Mouse (Mus musculus) heart, postnatal 14 days (tissue): ENCODE results near the gene Upk2. TPM values are rescaled to one million over a fixed set of nuclear protein-coding genes. Genes with fewer than 3 reads are reported as not detected.
"Not testable (repeated sequence)": the region's sequence is repeated elsewhere in the genome, so short reads cannot be mapped to it uniquely, and the experiment has no call there.

Source experiments
- DNase-seq, 2 experiments: peaks; one replicate each; pipeline ENCODE4 v3.0.0; 2021 to 2022
- intact Hi-C: fragments of 180-260 bp; cut with DNase I; formaldehyde crosslinking; loops from one replicate; pipeline ENCODE4 v1.15.1; 2025
- total RNA-seq, 2 experiments: library from RNA; stranded (reverse); gene quantifications; 2 replicates each; pipeline ENCODE4 v1.2.3; 2021

The Upk2 gene
- total RNA-seq, 2 experiments from 2014 or later: not detected

GRCm38 (mm10) chr9:44475936-44476335, 21.2 kb upstream of the Upk2 start:
- peak in 1 of 2 experiments; percentile 20 for DNase-seq
- intact Hi-C loops: loop anchor here (2.0 to 5.0 kb wide), 2 partner anchors 21 to 36 kb away; partner anchors contain the start of gene Upk2

DNA sequence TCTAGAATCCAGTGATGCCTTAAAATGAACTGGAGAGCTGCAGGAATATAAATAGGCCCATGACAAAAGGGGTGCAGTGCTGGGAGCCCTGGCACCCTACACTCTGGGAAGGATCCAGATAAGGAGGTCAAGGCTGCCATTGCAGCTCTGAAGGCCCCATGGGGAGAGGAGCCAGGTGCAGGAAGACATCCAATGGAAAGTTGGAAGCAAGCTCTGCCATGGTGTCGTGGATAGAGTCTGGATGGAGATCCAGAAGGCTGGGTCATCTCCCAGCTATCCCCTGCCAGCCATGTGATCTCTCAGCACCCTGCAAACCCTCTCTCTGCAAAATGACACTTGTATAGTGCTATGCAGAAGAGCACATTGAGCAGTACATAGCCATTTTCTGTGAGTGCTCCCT, 19.6 kb upstream of the Upk2 start:
- intact Hi-C loops: loop anchor here (5.0 kb wide), 1 partner anchor 178 kb away; no protein-coding TSS in a partner anchor
- peak; percentile 14 to 50 for DNase-seq

- no peak for DNase-seq
- intact Hi-C loops: loop anchor here (5.0 kb wide), 1 partner anchor 179 kb away; no protein-coding TSS in a partner anchor
Measured at GRCm38 (mm10) chr9:44473184-44473583, 18.4 kb upstream of the Upk2 start.

GRCm38 (mm10) chr9:44468800-44469199, 14.0 kb upstream of the Upk2 start:
- intact Hi-C loops: no loop called here
- DNase-seq: no peak

- intact Hi-C loops: no loop called here
- DNase-seq: no peak
Measured at GRCm38 (mm10) chr9:44468224-44468623, 13.4 kb upstream of the Upk2 start.

DNA sequence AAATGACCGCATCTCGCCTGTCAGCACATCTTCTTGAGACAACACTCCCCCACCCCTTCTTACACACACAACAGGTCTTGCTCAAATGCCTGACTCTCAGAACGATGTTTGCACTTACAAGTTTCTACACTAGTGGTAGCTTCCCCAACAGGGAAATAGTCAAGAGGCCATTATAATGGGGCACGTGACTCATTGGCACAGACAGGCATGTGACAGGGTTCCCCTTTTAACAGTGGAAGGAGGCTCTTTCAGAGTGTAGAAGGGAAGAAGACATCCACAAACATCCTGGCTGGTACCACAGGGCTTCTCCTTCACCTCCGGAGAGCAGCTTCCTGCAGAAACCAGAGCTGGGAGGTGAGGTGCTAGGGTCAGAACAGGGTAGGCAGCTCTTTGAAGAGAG, 7.2 kb upstream of the Upk2 start:
- intact Hi-C loops: no loop called here
- DNase-seq: no peak

- intact Hi-C loops: no loop called here
- peak in 1 of 2 experiments; percentile 32 for DNase-seq
Measured at GRCm38 (mm10) chr9:44457035-44457742, 2.4 kb upstream of the Upk2 start.

DNA sequence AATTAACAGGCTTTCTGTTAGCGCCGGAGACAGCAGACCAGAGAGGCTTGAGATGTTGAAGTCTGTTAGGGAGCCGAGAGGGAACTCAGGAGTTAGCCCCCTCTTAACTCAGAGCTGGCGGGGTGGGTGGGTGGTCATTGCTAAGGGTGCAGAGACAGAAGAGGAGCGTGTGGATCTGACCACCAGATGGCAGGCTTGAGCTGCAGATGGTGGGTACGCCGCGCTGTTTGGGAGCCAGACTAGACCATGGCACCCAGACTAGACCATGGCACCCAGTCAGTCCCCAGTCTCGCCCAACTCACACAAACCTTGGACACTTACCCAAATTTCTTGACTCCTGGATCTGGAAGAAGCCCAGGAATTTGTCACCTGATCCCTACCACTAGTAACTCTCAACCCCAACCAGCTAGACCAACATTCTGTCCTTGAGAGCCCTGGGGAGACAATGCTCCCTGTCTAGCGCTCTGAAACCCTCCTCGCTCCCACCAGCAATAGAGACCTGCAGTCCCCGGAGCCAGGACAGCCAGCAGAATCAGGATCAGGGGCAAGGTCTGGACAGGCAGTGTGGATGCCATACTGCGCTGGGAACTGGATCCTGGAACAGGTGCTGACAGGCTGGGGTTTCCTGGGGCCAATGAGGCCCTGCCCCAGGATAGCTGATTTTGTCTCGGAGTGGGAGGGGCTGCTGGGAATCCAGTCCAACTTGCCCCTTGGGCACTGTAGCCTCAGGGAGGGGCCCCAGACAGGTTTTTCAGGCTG, 465 bp downstream of the Upk2 start:
- DNase-seq: peak; percentile 89 to 93
- intact Hi-C loops: loop anchor here (1.0 to 2.0 kb wide), 4 partner anchors 22 to 231 kb away; no protein-coding TSS in a partner anchor

GRCm38 (mm10) chr9:44450387-44450786, 4.4 kb downstream of the Upk2 start:
- DNase-seq: no peak
- intact Hi-C loops: no loop called here

GRCm38 (mm10) chr9:44444402-44445025, 10.3 kb downstream of the Upk2 start:
- intact Hi-C loops, DNase-seq: not testable (repeated sequence)

DNA sequence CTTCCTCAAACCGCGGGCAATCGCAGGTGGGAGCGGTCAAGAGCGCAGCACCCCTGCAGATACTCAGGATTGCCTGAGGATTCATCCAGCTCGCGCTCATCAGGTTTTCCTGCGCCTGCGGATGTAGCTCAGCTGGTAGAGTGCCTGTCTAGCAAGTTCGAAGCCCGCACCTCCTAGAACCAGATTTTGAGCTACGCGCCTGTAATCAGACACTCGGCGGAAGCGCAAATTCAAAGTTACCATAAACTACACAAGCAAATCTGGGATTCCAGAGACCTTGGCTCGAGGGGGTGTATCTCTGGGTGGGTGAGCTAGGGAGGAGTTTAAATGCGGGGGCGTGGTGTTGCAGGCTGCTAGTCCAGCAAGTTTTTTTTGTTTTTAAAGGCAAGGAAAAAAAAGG, 13.8 kb downstream of the Upk2 start, which contains the start of gene Foxr1:
TSS of gene Foxr1 (minus strand) at position 176 of the 400 bp plus-strand sequence.
- intact Hi-C loops: no loop called here
- DNase-seq: no peak

- no peak for DNase-seq
Measured at GRCm38 (mm10) chr9:44435747-44436146, 19.0 kb downstream of the Upk2 start.

GRCm38 (mm10) chr9:44432577-44433185, 22.1 kb downstream of the Upk2 start:
- no peak for DNase-seq
- intact Hi-C loops: no loop called here

More at GRCm38 (mm10) chr9:44435747-44436146, 19.0 kb downstream of the Upk2 start:
- intact Hi-C loops: no loop called here

GRCm38 (mm10) chr9:44423576-44423975, 31.2 kb downstream of the Upk2 start:
- no peak for DNase-seq
- intact Hi-C loops: no loop called here

DNA sequence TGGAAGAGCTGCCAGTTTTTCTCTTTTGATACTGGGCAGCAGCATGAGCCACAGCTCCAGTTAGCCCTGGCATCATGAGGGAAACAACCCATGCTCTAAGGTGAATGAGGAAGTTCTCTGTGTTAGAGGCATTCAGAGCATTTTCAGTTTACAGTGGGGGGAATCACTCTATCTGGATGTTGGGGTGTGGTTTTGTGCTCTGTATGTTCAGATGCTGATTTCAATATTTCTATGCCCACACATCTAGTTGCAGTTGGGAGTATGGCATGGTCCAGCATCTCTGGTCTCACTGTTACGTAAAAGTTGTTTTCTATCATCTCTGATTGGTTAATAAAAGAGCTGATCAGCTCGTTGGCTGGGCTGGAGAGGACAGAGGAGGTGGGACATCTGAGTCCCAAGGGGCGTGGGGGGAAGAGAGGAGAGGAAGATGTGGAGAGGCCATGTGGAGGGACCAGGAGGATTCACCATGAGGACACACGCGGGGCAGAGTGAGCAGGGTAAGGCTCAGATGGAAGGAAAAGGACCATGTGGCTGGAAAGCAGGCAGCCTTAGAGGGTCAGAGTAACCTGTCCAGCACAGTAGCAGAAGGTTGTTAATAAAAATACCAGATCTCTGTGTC, 34.4 kb downstream of the Upk2 start:
- intact Hi-C loops: no loop called here

GRCm38 (mm10) chr9:44419730-44420129, 35.0 kb downstream of the Upk2 start:
- intact Hi-C loops: not testable (repeated sequence)

More for the DNA sequence above, 34.4 kb downstream of the Upk2 start:
- DNase-seq: no peak

GRCm38 (mm10) chr9:44418519-44419385, 36.0 kb downstream of the Upk2 start, which contains the start of gene Ccdc84:
Ccdc84 (minus strand) TSS chr9:44418569.
- no peak for DNase-seq
- intact Hi-C loops: no loop called here

More at GRCm38 (mm10) chr9:44419730-44420129, 35.0 kb downstream of the Upk2 start:
- DNase-seq: not testable (repeated sequence)

- intact Hi-C loops: no loop called here
- peak; percentile 95 to 98 for DNase-seq
Measured at GRCm38 (mm10) chr9:44417892-44418363, 36.8 kb downstream of the Upk2 start.
